Mouse (Mus musculus): Measurements from ENCODE around the gene Plbd2.

Plbd2 gene

DNA sequence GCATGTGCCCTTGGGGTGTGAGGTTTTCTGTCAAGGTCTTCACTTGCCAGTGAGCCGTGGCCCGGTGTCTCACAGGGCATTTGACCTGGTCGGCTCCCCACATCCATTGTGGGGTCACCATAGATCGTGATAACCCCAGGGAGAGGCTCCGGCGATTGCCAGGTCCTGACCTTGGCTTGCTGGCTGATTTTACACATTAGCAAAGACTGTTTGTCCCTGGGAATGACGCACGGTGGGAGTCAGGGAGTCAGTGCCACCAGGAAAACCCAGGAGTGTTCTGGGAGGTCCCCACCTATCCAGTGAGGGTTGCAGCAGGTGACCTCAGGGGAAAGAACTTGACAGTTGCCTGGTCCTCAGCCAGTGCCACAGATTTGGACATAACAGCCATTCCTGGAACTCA, 30.7 kb downstream of the Plbd2 start, which contains the start of gene Sdsl:
Sdsl (minus strand) TSS at position 41 of the 400 bp plus-strand sequence.
- no peak for DNase-seq

DNA sequence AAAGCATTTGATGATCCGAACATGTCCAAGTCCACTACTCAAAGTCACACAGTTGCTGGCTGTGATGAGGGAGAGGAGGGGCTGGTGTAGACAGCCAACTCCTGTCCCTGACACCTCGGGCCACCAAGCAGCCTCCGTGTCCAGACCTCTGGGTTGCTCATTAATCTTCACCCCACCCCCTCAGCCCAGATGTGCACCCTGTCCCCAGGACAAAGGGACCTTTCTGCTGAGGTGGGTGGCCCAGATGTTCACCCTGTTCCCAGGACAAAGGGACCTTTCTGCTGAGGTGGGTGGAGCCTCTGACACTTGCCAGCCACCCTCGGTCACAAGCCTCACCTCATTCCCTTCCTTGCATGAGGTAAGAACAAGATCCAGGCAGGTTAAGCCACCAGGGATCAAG, 31.9 kb downstream of the Plbd2 start:
- no peak for DNase-seq

DNA sequence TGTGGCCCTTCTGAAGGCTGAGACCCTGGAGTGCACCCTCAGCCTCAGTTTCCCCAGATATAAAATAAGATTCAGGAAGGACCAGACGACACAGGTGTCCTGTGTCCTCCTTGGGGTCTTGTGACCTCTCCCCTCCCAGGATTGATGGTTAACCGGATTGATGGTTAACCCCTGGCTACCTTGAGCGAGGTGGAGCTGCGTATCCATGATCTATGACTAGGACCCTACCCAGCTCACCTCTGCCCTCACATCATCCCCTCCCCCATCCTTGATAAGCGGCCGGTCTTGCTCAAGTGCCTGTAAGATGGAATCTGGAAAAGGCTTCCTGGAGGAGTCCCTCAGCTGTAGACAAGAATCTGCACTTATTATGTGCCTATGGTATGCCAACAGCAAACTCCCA, 34.6 kb downstream of the Plbd2 start:
- DNase-seq = no peak

DNA sequence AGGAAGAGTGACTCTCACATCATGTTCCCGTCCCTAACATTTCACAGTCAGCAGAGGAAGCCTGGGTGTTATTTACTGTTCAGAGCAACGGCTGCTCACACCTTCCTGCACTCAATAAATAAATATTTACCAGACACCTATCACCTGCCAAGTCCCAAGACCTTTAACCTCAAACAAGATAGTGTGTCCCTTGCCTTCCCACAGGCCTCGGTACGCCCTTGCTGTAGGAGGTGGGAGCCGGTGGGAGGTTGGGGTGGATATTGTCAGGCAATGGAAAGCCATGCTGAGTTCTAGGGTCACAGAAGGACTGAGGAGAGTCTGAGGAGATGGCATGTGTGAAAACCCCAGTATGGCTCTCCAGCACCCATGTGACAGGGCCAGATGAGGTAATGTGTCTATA, 35.1 kb downstream of the Plbd2 start:
- DNase-seq = no peak

DNA sequence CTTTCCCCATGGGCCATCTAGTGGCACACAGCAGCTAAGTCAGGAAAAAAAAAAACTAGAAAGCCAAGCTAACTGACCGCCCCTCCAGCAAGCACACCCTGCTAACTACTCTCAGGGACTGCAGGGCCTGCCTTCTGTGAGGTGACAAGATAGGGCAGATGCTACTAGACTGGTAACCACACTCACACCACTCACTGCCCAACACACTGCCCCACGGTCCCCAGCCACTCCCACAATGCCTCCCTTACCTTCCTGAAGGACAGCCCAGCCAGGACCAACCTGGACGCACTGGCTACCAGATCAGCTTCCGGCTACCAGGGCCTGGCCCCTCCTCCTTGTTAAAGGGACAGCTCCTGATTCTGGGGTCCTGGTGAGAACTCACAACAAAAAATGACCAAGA, 36.4 kb downstream of the Plbd2 start:
- no peak for DNase-seq

DNA sequence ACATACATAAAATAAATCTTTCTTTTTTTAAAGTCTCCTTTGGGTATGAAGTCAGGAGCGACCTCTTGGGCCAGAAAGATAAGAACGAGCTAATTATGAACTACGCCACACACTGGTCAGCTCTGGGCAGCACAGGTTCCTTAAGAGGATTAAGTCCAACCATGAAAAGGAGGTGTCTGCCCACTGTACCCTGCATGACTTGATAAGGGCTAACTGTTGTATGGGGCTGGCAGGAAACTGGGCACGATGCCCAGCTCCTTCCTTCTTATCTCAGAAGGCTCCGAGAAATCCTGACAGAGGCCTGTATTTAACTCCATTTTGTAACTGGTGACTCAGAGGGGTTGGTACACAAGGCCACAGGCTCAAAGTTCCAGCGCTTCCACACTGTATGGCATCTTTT, 37.6 kb downstream of the Plbd2 start:
- no peak for DNase-seq

DNA sequence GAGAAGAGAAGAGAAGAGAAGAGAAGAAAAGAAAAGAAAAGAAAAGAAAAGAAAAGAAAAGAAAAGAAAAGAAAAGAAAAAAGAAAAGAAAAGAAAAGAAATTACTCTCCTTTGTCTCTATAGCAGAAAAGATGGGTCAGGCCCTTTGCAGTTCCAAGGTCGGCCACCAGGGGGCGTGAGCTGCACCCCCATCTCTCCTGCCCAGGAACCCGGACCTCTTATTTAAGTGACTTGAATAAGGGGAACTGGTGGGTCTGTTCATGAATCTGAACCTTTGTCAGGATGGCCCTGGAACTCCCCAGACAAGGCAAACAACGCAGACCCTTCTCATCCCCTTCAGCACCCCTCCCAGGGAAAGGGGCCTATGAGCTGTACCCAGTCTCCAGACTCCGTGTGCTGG, 38.4 kb downstream of the Plbd2 start:
- peak; percentile 53 for DNase-seq

DNA sequence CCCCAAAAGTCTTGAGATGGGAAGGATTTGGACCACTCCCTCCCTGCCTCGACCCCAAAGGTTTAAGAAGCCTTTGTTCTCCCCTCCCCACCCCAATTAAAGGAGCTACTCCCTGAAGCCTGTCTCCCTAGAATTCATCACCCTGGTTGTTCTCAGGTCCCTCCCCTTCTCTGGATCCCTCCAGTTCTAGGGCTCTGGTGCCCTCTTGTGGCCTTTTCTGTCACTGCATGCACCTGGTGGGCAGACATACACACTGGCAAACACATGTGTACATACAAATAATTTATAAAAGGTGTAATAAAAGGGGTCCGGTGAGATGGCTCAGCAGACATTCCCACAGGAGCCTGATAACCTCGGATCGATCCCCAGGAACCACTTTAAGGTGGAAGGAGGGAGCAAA, 39.1 kb downstream of the Plbd2 start:
- DNase-seq = peak; percentile 38

DNA sequence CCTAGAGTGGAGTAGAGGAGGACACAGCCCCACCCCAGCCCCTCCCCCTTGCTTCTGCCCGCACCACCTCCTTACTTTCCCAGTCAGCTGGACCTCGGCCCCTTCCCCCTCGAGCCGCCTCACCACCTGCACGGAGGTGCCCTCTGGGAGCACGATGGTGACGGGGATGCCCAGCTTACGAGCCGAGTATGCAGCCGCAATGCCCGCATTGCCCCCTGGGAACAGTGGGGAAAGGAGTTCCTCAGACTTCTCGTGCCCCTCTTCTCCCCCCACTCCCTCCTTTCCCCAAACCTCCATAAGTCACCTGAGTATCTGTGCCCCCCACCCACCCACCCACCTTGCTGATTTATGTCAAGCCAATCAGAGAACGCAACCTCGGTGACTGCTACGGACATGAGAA, 41.5 kb downstream of the Plbd2 start:
- DNase-seq = no peak

DNA sequence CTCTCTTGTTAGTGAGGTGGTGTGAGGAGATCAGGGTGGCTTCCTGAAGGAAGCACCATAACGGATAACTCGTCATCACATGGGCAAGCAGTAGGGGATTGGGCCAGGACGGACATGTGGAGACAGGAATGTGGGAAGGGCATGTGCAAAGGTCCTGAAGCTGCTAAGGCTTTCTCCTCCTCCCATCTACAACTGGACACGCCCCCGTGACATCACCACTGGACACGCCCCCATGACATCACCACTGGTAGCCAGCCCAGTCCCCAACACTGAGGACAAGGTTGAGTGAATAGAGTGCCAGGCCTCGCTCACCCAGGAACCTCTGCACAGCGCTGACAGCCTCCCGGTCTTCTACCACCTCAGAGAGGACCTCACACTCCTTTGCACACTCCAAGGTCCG, 44.3 kb downstream of the Plbd2 start:
- no peak for DNase-seq

DNA sequence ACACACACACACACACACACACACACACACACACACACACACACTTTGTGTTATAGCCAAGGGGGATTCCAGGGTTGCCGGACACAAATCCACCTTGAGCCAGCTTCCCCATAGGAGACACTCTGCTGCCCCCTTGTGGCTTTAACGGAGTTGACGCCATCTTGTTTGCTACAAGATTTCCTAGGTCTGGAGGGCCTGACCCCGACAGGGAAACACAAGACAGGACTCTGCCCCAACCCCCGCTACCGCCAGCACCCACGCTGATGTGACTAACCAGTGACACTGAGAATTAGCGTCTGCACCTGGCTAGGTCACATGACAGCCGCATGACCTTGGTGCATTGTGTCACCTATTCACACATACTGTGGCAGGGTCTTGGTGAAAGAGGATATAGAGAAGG, 45.8 kb downstream of the Plbd2 start:
- DNase-seq = peak; percentile 62

DNA sequence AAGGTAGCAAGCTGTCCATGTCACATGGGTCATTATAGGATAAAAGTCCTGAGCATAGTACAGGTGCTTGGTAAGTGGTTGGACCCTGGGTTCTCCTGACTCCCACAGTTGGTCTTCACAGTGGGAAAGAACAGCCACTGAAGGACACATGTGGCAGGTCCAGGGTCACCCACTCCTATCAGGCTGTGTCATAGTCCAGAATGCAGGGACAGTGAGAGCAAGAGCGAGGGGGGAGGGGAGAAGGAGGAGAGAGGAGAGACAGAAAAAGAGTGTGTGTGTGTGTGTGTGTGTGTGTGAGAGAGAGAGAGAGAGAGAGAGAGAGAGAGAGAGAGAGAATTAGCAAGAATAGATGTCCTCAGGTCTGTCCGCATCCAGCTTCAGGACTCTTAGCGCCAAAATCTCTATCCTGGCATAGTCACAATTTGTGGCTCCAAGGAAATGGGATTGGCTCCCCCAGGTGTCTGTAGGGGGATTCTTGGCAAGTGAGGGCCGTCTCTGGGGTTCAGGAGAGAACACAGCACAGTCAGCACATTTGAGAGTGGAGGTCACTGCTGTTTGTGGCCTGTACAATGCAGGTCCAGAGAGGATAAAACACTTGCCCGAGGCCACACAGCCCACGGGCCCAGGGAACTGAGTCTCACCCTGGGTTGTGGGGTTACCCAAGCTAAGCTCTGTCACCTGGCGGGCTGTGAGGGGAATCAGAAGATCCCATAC, 46.4 kb downstream of the Plbd2 start:
- no peak for DNase-seq

DNA sequence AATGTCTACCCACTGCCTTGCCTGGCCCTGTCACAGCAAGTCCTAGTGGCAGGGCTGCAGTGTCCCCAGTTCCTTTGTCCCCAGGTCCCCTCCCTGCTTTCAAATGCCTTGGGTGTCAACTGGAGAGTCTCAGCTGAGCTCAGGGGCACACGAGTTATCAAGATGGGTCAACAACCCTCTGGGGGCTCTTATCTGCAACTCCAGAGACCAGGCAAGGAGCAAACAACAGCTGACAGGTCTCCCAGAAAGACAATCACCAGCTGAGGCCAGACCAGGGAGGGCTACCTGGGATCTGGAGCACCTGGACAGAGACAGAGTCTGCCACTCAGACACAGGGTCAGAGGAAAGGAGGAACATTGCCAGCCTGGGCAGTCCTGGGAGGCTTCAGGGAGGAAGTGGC, 47.2 kb downstream of the Plbd2 start:
- no peak for DNase-seq

DNA sequence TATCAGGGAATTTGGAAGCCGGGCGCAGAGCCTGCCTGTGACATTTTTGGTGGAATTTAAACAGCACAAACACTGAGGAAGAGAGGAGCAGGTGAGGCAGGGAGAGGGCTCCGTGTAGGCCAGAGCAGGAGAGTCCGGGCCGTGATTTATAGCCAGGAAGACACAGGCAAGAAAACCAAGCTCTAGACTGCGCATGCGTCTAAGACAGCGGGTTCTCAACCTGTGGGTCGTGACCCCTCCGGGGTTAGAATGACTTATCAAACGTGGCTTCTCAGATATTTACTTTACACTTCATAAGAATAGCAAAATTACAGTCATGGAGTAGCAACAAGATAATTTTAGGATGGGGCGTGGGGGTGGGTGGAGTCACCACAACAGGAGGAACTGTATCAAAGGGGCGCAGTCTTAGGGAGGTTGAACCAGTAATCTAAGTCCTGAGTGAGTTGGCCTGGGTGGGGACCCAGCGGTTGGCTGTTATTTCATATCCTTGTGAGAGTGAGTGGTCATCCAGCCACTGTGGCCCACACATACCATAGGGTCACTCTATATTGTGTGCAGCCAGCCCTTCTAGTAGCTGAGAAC, 48.6 kb downstream of the Plbd2 start:
- no peak for DNase-seq

DNA sequence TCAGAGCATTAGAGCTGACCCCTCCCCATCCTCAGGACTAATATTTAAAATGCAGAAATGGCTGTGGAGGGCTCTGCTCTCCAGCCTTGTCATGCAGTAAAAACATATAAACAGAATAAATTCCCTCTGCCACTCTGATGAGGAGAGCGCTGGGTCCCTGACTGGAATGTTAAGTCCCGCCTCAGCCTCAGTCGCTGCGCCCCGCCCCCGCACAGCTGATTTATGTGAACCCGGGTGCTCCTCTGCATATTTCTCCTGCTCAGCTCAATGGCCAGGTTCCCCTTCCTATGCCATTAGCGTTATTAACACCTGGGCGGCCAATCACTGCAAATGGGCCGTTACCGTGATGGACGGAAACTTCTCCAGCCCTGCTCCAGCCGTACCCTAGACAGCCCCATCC, 56.1 kb downstream of the Plbd2 start:
- DNase-seq = no peak

DNA sequence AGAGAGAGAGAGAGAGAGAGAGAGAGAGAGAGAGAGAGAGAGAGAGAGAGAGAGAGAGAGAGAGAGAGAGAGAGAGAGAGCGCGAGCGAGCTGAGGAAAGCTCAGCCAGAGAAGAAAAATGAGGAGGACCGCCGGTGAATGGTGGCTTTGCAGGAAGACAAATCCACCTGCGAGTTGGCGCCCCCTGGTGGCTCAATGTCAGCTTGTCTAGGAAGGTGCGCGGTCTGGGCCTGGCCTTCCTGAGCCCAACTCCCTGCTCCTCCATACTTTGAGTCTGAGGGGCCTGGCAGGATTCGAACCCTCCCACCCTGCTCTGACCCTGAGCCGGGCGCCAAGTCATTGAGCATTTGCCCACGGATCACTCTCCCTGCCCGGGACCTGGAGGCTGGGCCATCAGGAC, 62.7 kb downstream of the Plbd2 start:
- peak; percentile 86 for DNase-seq

DNA sequence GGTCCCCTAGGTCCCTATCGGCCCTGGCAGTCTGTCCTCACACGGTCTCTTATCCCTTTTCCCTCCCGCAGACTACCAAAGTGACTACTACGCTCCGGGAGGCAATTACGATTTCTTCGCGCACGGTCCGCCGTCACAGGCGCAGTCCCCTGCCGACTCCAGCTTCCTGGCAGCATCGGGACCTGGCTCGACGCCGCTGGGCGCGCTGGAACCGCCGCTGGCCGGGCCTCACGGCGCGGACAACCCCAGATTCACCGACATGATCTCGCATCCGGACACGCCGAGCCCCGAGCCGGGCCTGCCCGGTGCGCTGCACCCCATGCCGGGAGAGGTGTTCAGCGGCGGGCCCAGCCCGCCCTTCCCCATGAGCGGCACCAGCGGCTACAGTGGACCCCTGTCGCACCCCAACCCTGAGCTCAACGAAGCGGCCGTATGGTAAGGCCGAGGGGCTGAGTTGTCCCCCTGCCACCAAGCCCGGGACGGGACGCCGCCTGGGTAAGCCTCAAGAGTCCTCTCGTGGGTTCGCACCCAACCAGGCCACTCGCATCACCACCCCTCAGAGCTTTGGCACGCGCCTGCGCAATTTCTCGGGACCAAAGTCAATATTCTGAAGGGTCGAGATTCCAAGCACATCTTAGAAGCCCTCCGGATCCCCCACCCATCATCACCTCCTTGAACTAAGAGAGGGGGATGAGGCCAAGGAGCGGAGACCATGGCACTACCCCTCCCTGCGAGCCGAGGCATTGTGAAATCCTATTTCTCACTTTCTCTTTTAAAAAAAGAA, 63.3 kb downstream of the Plbd2 start:
- no peak for DNase-seq

DNA sequence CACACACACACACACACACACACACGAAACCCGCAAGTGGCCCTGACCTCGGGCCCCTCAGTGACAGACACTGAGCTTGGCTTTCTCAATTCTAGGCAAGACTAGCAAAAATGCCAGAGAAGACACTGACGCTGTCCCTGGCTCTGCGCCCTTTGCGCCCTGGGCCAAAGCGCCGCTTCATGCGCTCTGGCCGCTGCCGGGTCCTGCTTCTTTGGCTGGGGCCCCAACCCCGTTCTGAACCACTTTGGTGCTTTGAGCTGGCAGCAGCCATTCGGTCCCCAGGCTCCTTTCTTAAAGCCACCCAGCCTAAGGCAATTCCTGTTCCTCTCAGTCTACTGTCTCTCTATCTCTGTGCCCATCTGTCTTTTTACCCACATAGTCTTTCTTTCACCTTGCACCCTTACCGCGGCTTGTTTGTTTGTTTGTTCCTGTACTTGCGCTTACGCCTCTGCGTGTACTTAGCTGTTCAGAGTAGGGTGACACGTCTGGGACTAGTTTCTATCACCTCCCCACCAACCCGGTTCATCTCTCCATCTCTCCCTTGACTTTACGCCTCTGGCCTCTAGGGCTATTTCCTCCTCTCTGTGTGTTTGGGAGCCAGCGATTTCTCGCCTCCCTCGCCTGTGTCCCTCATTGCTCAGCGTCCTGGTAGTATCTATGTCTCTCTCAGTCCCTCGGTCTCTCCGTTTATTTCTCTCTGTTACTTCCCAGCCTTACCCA, 64.3 kb downstream of the Plbd2 start:
- no peak for DNase-seq

DNA sequence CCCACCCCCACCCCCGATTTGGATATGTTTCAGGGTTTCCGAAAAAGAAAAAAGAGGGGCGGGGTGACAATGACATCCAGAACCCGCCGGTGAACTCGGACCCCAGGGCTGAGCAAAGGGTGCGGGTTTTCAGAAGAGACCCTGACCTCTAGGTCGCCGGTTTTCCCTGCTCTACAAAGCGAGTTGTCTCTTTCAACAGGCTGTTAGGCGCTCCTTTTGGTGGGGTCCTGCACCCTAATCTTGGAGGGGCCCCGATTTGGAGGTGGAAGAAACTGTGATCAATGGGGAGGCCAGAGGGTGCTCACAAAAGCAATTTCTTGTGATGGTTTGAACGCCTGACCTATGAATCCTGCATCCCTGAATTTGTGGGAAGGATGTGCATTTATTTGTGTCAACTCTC, 65.0 kb downstream of the Plbd2 start:
- no peak for DNase-seq

DNA sequence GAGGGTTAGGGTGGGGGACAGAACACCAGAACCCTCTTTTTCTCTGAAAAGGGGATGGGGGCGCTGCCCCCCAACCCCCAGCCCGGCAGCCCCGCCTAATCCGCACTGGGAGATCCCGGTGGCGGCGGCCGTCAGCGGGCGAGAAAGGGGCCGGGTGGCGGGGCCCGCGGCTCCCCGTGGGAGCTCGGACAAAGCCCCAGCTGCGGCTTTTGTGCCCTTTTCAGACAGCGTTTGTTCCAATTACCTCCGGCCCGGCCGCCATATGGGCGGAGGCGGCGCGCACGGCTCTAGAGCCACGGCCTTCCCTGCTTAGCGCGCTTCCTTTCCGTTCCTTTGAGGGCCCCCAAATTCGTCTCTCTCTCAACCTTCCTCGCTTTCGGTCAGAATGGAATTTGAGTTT, 65.4 kb downstream of the Plbd2 start:
- no peak for DNase-seq

DNA sequence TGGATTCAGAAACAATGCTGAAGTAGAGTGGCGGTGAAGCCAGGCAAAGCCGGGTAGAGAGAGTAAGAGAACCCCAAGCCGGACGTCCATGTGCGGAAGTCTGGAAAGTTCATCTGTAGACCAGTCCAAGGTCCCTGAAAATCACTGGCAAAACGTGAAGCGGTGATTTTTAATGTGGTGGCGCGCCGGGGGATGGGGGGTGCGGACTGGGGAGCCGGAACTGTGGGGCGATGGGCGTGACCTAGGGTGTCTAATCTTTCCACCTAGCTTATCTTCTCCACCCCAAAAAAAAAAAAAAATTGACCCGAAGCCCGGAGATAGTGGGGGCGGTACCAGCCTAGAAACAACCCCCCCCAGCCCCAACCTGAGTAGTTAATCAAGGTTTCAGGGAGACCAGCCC, 65.9 kb downstream of the Plbd2 start:
- no peak for DNase-seq

DNA sequence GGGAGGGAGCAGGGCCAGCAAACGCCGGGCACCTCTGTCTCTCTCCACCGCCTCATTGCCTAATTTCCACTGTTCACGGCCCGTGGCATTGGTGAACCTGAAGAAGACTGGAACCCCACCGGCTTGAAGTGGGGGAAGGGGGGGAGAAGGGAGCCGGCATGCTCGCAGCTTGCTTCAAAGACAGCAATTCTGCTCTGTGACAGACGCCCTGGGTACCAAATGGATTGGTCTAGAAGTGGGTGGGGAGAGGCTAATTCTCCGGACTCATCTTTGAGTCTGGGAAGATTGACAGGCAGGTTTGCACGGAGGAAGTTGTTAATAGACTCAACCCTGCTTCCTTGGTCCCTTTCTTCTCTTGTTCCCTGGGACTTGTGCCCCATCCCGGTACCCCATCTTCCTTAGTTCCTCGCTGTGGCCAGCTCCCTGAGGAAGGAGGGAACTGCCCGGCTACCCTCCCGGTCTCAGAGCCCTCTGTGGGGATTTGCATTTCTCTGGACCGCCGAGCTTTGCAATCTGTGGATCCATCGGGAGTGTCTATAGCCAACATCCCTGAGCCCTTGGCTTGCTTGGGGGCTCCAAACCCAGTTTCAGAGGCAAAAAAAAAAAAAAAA, 66.4 kb downstream of the Plbd2 start:
- DNase-seq = no peak
